Mouse (Mus musculus): ENCODE measurements around the gene Cep350. TPM values are rescaled to one million over a fixed set of nuclear protein-coding genes. Genes with fewer than 3 reads are reported as not detected.

Gene Cep350
- polyA plus RNA-seq, 1 experiment from 2014 or later = 4.4 TPM

DNA sequence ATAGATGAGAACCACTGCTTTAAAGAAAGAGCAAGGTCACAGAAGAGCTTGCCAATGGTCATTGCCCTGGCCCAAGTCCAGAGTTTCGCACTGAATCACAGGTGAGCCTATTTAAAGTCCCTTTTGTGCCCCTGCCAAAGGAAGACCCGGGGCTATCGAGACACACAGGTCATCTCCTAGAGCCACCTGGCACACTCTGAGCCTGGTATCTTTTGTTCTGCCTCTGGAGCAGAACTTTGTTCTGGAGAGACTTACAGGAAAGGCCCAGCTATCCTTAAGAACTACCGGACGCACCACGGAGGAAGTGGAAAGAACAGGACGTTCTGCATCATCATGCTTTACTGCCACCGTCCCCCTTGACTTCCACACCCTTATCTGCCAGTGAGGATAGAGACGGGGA is 167.4 kb downstream of the Cep350 start:
- H3K4me1 ChIP-seq (ENCODE audit: control insufficient read depth, low read depth, low read length) = peaks cover 8% of the 10 kb centered on the region
- no peak overlapping the region for H3K9ac ChIP-seq (ENCODE audit: low read depth, low read length)
- H3K4me3 ChIP-seq (ENCODE audit: low read depth, low read length) = no peak overlapping the region
- no peaks in the 10 kb centered on the region for H3K27me3 ChIP-seq (ENCODE audit: control insufficient read depth, insufficient read depth, low read depth, low read length)
- no peaks in the 10 kb centered on the region for H3K9me3 ChIP-seq (replicated peaks; ENCODE audit: control insufficient read depth, low read length)
- H3K36me3 ChIP-seq (ENCODE audit: control insufficient read depth, insufficient read depth) = no peaks in the 10 kb centered on the region
- no peak overlapping the region for H3K27ac ChIP-seq (ENCODE audit: low read length)
- no peak; the same call in 1 of the 2 replicates for ATAC-seq (ENCODE audit: low read depth)
- WGBS (ENCODE audit: insufficient replicate concordance) = 48% methylated on average over 9 of the region's 9 CpGs
- no peak overlapping the region for H3K4me2 ChIP-seq (ENCODE audit: low read depth, low read length)

DNA sequence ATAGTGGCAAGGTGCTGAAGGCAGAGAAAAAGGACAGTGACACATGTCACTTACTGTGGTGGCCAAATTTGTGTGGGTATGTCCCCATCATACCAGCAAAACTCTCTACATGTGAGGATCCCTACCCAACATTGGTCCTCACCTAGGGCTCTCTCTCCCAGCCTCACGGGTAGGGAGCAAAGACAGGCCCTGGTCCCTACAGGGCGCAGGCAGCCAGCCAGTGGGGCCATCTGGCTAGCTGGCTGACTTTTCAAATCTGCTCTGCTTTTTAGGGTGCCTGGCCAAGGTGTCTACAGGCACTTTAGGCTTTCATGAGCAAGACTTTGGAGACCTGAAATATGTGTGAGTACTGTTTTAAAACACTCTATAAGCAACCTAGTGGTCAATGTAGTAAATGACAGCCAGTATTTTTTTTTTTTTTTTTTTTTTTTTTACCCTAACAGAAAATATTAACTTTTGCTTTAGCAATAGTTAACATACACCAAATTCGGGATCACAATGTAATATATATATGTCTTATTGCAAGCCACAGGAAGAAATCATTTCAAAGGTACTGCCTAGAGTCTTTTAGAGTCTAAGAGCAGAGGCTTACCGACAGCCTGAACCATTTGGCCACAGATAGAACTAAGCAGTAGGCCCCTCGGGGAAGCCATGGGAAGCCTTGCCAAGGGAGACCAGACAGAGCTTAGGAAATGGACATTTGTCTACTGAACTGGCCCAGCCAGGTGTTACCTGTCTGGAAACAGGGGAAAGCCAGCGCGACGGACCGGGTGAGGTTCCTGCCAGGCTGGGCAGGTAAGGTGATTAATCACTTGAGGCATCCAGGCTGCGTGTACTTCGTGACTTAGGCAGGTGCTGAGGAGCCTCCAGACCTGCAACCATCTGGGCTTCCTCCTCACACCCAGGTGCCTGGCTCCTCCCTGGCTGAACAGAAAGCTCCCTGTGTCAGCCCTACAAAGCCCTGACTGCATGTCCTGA is 171.8 kb downstream of the Cep350 start:
- Histone ChIP-seq H3K4me1 (ENCODE audit: control insufficient read depth, low read depth, low read length) (peaks cover 10% of the 10 kb centered on the region), H3K9me3 (replicated peaks; ENCODE audit: control insufficient read depth, low read length) (no peaks in the 10 kb centered on the region), H3K27ac (ENCODE audit: low read length) (no peak overlapping the region), H3K9ac (ENCODE audit: low read depth, low read length) (no peak overlapping the region), H3K4me3 (ENCODE audit: low read depth, low read length) (no peak overlapping the region), H3K4me2 (ENCODE audit: low read depth, low read length) (no peak overlapping the region), H3K36me3 (ENCODE audit: control insufficient read depth, insufficient read depth) (peaks cover 10% of the 10 kb centered on the region; the same call in 1 of the 2 replicates), H3K27me3 (ENCODE audit: control insufficient read depth, insufficient read depth, low read depth, low read length) (no peaks in the 10 kb centered on the region)
- WGBS (ENCODE audit: insufficient replicate concordance) = 85% methylated on average over 11 of the region's 11 CpGs
- no peak for ATAC-seq (ENCODE audit: low read depth)

DNA sequence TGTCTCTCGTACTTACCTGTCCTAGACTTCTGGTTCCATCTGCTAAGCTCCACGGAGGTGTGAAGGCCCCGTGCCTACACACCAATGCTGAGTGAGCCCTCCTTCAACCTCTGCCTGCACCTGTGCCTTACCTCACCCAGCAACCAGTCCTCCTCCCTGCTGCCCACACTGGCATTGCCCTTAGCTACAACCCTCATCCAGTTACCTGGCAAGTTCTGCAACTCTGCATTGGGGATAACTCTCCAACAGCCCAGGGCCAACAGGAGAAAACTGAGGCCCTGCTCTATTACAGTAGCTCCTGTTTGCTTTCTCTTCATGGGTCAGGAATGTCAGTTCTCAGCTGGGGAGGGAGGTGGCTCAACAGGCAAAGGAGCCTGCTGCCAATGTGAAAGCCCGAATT is 175.1 kb downstream of the Cep350 start:
- H3K4me2 ChIP-seq (ENCODE audit: low read depth, low read length) = no peak overlapping the region
- peaks cover 10% of the 10 kb centered on the region; the same call in 1 of the 2 replicates for H3K36me3 ChIP-seq (ENCODE audit: control insufficient read depth, insufficient read depth)
- no peaks in the 10 kb centered on the region for H3K27me3 ChIP-seq (ENCODE audit: control insufficient read depth, insufficient read depth, low read depth, low read length)
- no peak overlapping the region for H3K27ac ChIP-seq (ENCODE audit: low read length)
- 76% methylated on average over 4 of the region's 4 CpGs for WGBS (ENCODE audit: insufficient replicate concordance)
- H3K4me1 ChIP-seq (ENCODE audit: control insufficient read depth, low read depth, low read length) = peaks cover 4% of the 10 kb centered on the region
- H3K9ac ChIP-seq (ENCODE audit: low read depth, low read length) = no peak overlapping the region
- no peak overlapping the region for H3K4me3 ChIP-seq (ENCODE audit: low read depth, low read length)
- no peaks in the 10 kb centered on the region for H3K9me3 ChIP-seq (replicated peaks; ENCODE audit: control insufficient read depth, low read length)
- ATAC-seq (ENCODE audit: low read depth) = no peak

DNA sequence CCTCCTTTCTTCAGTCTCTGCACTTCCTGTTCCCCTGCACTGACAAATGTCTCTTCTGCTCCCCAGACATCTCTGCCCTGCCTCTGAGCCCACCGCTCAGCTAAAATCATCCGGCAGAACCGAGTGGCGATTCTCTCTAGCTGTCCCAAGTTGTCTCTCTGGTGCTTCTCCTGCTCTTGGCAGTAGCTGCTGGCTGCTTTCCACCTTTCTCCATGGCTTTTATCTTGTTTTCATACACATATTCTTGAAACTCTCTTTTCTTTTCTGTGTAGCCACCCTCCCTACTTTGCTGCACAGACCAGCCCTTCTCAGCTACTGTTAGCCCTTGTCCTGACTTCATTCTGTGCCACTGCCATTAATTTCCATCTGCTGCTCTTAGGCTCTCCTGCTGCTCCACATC is 175.6 kb downstream of the Cep350 start:
- no peak overlapping the region for H3K9ac ChIP-seq (ENCODE audit: low read depth, low read length)
- peaks cover 10% of the 10 kb centered on the region; the same call in 1 of the 2 replicates for H3K36me3 ChIP-seq (ENCODE audit: control insufficient read depth, insufficient read depth)
- H3K4me1 ChIP-seq (ENCODE audit: control insufficient read depth, low read depth, low read length) = peaks cover 4% of the 10 kb centered on the region
- H3K4me3 ChIP-seq (ENCODE audit: low read depth, low read length) = no peak overlapping the region
- H3K4me2 ChIP-seq (ENCODE audit: low read depth, low read length) = no peak overlapping the region
- no peaks in the 10 kb centered on the region for H3K27me3 ChIP-seq (ENCODE audit: control insufficient read depth, insufficient read depth, low read depth, low read length)
- H3K9me3 ChIP-seq (replicated peaks; ENCODE audit: control insufficient read depth, low read length) = no peaks in the 10 kb centered on the region
- H3K27ac ChIP-seq (ENCODE audit: low read length) = no peak overlapping the region
- 72% methylated on average over 4 of the region's 4 CpGs for WGBS (ENCODE audit: insufficient replicate concordance)
- no peak for ATAC-seq (ENCODE audit: low read depth)

DNA sequence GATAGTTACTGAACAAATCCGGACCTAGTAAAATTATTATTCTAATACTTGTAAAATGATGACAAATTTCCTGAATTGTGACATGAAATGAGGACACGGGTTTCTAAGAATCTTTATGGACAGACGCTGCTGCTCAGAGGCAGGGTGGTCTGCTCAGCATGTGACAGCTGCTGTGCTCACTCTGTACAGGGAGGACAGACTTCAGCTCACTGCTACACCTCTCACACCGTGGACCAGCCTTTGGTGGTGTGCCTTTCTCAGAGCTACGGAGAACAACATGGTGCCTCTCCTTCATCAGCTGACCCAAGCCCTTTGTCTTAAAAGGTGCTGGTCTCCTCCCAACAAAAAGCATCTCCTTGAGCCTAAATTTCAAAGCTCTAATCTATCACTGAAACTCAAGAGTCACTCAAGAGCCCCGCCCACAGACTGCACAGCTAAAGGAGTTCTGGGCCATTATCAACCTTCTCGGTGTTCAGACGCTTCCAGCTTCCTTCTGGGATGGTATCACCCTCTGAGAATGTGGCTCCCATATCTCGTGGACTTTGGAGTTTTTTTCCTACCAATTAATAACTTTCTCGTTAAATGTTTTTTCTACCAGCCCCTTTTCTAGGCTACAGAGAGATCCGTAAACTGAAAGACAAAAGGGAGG is 176.2 kb downstream of the Cep350 start:
- Histone ChIP-seq H3K4me3 (ENCODE audit: low read depth, low read length) (no peak overlapping the region), H3K9ac (ENCODE audit: low read depth, low read length) (no peak overlapping the region), H3K4me2 (ENCODE audit: low read depth, low read length) (no peak overlapping the region), H3K4me1 (ENCODE audit: control insufficient read depth, low read depth, low read length) (peaks cover 4% of the 10 kb centered on the region), H3K9me3 (replicated peaks; ENCODE audit: control insufficient read depth, low read length) (no peaks in the 10 kb centered on the region), H3K27me3 (ENCODE audit: control insufficient read depth, insufficient read depth, low read depth, low read length) (no peaks in the 10 kb centered on the region), H3K27ac (ENCODE audit: low read length) (no peak overlapping the region), H3K36me3 (ENCODE audit: control insufficient read depth, insufficient read depth) (peaks cover 10% of the 10 kb centered on the region; the same call in 1 of the 2 replicates)
- WGBS (ENCODE audit: insufficient replicate concordance) = 54% methylated on average over 11 of the region's 11 CpGs
- ATAC-seq (ENCODE audit: low read depth) = no peak

DNA sequence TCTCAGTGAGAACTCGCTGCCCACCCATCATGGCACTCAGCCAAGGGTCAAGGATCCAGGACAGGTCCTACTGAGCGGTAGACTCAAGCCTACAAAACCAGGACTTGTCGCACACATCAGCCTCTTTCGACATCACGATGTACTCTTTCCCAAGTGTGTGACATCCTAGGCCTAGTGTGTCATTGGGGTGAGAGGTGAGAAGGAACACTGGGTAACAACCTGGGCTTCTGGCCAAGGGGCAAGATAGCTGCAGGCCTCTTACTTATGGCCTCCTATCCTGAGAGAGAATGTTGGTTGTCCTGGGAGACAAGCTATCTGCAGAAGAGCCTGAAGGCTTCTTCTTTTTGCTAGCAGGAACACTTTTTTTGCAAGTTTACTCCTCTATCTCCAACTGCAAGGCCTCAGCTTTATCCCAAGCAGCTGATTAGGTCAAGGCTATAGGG is 177.2 kb downstream of the Cep350 start:
- H3K27ac ChIP-seq (ENCODE audit: low read length) = no peak overlapping the region
- 65% methylated on average over 5 of the region's 5 CpGs for WGBS (ENCODE audit: insufficient replicate concordance)
- H3K4me1 ChIP-seq (ENCODE audit: control insufficient read depth, low read depth, low read length) = peaks cover 4% of the 10 kb centered on the region
- H3K36me3 ChIP-seq (ENCODE audit: control insufficient read depth, insufficient read depth) = peaks cover 13% of the 10 kb centered on the region; the same call in 1 of the 2 replicates
- H3K9me3 ChIP-seq (replicated peaks; ENCODE audit: control insufficient read depth, low read length) = no peaks in the 10 kb centered on the region
- no peak overlapping the region for H3K9ac ChIP-seq (ENCODE audit: low read depth, low read length)
- no peaks in the 10 kb centered on the region for H3K27me3 ChIP-seq (ENCODE audit: control insufficient read depth, insufficient read depth, low read depth, low read length)
- no peak overlapping the region for H3K4me3 ChIP-seq (ENCODE audit: low read depth, low read length)
- no peak overlapping the region for H3K4me2 ChIP-seq (ENCODE audit: low read depth, low read length)
- peak; percentile 74 for ATAC-seq (ENCODE audit: low read depth)

Other genes starting within 250 kb of the Cep350 start
- gene Lhx4, start 221.6 kb downstream of the Cep350 start, polyA plus RNA-seq (2015; fragmentation: Nextera tagmentation; extraction: Ambion mirVana) = not detected in 2 replicates
- 42.8 and 51.2 TPM in 2 replicates for gene Qsox1, start 160.4 kb downstream of the Cep350 start, polyA plus RNA-seq (2015; fragmentation: Nextera tagmentation; extraction: Ambion mirVana)
- 51.8 and 53.9 TPM in 2 replicates for gene Tor1aip2, start 62.1 kb upstream of the Cep350 start, polyA plus RNA-seq (2015; fragmentation: Nextera tagmentation; extraction: Ambion mirVana)
- 18.6 and 19.1 TPM in 2 replicates for gene Tor1aip1, start 63.2 kb upstream of the Cep350 start, polyA plus RNA-seq (2015; fragmentation: Nextera tagmentation; extraction: Ambion mirVana)
- gene Fam163a, start 231.8 kb upstream of the Cep350 start, polyA plus RNA-seq (2015; fragmentation: Nextera tagmentation; extraction: Ambion mirVana) = 0.02 TPM in 2 replicates